Mouse (Mus musculus) heart, postnatal 4 days (tissue): ENCODE measurements around the gene Kcnk10. TPM values are rescaled to one million over a fixed set of nuclear protein-coding genes. Genes with fewer than 3 reads are reported as not detected.

Experiments used
- DNase-seq: peaks from one replicate; pipeline ENCODE4 v3.0.0; 2021
- total RNA-seq, 2 experiments: library from RNA; stranded (reverse); gene quantifications; 2 replicates each; pipeline ENCODE4 v1.2.3; 2021

Gene Kcnk10
- total RNA-seq, 2 experiments from 2014 or later: not detected

DNA sequence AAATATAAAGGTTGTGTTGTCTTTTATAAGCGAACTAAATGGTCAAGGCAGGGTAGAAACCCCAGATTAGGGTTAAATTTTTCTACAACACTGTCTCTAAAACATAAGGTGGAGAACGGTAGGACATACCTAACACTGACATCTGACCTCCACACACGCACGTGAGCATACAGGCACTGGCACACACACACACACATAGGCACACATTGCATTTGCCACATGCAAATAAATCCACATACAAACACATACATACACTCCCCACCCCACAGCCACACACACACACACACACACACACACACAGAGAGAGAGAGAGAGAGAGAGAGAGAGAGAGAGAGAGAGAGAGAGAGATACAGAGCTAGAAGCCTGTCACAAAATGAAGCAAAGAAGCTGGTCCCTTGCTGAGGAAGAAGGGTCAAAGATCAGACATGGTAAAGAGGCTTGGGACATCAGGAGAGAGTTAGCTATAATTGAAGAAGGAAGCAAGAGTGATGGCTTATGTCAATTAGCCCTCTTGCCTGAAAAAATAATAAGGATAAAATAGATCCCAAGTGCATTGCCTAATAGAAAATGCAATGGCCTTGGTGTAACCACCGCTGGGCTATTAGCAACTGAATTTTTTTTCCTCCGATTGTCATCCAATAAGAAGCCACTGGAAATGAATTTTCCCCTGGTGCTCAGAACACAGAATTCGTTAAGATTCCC, 58.1 kb downstream of the Kcnk10 start:
- DNase-seq: no peak

- DNase-seq: no peak
These were observed 72.5 kb downstream of the Kcnk10 start for GRCm38 (mm10) chr12:98505601-98506000.

DNA sequence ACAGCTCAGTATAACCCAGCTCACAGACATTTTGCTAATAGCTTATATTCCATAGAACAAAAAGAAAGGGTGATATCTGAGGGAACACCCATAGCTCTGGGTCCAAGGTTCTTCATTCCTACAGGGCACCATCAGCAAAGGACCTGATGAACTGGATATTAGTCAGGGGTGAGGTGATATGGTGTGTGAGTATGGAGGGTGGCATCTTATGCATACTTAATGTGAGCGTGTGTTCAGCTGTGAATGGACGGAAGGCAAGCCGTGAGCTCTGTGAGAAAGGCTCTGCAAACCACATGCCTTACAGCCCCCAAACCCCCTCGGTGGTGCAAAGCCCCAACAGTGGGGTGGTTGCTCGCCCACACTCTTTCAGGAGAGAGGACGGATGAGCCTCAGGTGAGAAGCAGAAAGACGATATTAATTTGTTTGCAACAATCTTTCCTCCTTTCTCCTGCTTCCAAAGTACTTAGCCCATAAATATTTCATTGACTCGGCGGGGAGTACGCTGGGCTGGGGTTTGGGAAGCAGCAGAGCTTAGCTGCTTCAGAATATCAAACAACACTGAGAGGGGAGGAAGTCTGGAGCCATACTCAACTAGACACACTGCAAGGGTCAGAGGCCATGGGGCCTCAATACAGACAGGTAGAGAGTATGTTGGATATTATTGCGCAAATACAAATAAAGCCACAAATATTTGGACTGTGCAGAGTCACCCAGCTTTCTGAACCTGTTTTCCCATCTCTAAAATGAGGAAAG, 76.4 kb downstream of the Kcnk10 start:
- no peak for DNase-seq

GRCm38 (mm10) chr12:98501045-98501444, 77.1 kb downstream of the Kcnk10 start:
- DNase-seq: no peak

DNA sequence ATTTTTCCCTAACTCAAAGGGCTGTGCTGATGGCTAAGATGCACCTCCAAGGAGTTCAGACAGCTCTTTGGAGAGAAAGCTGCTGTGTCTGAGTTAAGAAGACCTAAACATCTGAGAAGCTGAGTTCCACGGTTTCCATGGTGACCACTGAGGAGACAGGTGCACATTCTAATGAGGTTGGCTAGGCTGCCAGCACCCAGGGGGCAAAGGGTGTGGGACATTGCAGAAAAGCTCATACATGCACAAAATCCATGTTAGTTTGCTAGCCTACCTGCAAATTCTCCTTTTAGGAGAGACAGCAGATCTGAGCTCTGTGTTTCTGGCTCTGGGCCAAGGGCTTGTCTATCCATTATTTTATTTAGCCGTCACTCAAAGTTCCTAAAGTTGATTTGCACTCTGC, 96.7 kb downstream of the Kcnk10 start:
- no peak for DNase-seq

DNA sequence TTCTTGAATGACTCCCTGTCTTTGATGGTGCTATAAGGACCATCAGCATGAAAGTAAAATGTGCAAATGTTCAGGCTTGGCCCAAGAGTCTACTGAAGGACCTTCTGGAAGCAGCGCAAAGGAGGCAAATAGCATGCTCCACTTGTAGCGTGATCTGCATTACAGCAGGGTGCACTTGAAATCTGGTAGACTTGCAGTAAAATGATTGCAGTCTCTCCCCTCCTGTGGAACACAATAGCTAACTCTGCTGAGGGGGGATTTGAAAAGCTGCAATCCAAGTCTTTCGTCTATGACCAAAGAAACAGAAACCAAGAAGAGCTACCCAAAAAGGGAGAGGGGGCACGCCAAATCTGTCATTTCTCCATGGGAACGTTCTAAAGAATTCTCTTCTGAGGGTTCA, 97.1 kb downstream of the Kcnk10 start:
- DNase-seq: no peak

DNA sequence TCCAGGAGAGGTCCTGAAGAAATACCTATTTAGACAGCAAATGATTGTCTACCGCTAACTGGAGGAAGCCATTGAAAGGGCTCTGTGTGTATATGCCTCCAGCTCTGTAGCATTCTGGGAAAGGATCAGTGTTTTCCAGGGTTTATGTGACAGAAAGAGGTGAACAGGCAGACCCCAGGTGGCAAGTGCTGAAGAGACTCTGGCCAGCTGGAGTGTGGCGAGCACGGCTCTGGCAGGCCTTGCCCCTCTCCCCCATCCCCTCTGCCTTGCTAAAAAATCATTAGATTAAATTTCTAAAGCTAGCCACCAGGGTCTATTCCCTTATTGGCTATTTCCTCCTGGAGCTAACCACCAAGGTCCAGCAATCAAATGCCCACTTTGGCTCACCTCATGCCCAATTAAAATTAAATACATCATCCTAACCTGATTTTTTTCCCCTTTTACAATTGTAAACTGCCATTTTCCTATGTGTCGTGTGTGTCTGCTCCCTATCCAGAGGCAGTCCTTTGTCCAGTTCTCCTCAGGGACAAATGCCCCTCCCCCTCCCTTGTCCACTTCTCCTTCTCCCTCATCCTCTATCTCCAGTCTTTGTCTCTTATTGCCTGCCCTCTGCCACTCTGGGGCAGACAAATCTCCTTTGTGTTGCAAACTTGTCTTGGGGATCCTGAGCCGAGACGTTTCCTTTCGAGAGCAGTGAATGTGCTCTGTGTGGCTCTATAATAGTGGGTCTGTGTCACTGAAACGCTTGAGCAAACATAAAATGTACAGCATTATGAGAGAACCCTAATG, 100.2 kb downstream of the Kcnk10 start:
- DNase-seq: no peak

DNA sequence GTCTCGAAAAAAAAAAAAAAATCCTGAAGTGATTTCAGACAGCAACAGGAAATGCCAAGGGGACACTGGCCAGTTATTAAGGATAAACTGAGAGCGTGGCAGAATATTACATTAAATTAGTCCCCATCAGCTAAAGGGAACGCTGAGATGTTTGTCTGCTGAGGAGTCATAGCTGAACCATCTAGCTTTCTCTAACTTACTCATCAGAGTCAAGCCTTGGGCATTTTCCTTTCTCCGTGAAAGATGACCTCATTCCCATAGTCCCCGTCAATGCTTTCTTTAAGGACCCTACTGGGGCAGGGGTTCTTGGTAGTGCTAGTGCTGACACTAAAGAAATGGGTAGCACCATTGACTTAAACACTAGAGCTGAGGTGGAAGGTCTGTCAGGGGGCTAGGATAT, 106.9 kb downstream of the Kcnk10 start:
- no peak for DNase-seq

DNA sequence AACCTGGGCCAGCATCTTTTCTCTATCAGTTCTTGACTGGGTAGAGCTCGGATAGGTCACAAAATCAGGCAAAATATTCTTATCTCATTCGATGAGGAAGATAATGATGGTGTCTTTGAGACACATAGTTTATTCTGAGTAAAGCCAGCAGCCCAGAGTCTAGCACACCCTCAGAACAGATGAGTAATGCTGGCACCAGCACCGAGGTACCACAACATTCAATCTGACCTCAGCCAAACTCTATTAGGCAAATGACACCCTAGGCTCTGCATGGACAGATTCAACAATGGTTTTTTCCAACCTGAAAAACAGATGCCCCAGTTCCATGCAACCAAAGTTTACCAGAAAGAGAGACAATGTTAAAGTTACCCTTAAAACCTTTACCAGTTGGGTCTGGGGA, 108.0 kb downstream of the Kcnk10 start:
- DNase-seq: no peak

DNA sequence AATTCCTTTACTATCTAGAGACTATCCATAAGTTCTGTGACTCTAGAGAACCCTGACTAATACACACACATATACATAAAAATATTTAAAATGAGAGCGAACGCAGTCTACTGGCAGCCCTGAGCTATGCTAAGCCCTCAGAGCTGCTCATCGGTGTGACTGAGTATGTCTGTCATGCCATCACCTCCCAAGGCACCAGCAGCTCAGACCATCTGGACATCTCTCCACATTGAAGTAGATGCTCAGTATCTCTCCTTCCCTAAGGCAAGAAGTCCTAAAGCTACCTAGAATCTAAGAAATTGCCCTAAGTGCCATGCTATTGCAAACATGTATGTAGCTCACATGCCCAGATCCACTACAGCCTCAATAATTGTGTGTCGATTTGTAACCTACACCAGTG, 110.3 kb downstream of the Kcnk10 start:
- no peak for DNase-seq

DNA sequence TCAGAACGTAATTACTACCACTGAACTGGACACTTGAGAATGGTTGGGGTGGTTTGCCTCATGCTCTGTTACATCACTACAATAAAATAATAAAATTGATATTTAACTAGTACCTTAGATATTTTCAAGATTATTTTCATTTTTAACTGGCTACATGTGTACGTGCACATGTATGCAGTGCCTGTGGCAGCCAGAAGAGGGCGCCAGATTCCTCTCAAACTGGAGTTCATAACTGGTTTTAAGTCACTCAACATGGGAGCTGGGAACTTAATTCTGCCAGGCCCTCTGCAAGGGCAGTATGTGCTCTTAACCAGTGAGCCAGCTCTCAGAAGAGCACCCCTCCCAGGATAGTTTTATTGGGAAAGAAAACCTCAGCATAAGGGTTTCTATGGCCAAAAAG, 118.2 kb downstream of the Kcnk10 start:
- peak; percentile 7 for DNase-seq

- DNase-seq: no peak
These were observed 119.2 kb downstream of the Kcnk10 start for GRCm38 (mm10) chr12:98458944-98459343.

GRCm38 (mm10) chr12:98458516-98458915, 119.6 kb downstream of the Kcnk10 start:
- no peak for DNase-seq

DNA sequence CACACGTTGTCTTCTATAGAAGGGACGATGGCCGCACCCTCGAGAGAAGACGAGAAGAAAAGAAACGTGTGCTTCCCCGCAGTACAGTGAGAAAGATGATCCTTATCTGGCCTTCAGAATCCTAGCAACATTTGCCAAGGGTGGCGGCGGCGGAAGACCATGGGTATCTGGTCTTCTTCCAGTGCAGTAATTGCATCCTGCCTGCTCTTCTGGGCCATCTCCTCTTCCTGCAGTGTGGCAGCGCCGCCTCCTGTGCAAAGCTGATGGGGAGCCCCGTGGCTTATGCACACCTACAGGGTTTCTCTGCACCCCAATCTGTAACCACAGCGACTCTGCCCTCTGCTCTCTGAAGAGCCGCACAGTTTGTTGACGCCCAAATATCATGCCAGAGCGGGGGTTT, 124.9 kb downstream of the Kcnk10 start:
- DNase-seq: no peak

DNA sequence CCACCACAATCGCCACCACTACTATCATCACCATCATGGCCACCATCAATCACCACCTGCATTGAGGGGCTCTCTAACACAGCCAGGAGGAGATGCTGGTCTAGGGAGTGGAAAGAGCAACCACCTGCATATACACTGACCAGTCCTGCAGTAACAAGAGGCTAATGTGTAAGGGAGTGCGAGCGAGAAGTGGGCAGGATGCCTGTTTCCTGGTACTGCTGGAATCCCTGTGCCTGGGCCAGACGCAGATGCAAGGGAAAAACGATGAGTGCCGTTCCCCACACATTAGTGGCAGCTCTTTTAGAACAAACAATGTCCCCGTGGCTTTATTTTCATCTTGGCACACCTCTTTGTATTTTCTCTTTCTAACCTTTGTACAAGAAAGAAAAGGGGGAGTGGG, 125.5 kb downstream of the Kcnk10 start:
- DNase-seq: no peak

DNA sequence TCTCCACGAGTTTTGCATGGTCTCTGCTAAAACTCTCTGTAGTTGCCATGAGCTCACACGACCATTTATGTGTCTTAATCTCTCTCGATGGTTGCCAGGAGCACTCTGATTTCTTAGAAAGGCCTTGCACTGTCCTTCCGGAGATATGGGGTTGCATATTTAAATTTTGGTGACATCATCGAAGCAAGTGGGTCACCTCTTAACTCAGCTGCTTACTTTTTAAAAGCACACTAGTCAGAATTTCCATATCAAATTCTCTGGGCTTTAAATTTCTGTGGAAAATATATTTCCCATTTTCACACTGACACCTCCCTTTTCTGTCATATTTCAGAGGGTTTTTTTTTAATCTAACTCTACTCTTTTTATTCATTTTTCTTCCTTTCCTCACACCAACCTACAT, 132.5 kb downstream of the Kcnk10 start:
- no peak for DNase-seq

DNA sequence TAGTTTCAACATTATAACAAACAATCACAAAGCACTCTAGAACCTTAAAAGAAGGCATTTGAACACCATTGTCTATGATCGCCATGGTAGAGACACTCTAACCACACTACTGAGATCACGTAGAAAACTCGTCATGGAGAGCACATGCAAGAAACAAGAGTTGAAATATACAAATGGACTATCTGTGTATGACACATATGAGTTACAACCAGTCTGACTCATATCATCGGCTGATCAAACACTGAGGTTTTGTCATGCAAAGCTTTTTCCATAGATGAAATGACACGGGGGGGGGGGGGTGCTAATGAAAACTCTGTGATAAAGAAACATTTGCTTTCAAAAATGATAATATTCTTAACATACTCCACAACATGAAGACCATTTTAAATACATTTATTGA, 133.2 kb downstream of the Kcnk10 start:
- no peak for DNase-seq

DNA sequence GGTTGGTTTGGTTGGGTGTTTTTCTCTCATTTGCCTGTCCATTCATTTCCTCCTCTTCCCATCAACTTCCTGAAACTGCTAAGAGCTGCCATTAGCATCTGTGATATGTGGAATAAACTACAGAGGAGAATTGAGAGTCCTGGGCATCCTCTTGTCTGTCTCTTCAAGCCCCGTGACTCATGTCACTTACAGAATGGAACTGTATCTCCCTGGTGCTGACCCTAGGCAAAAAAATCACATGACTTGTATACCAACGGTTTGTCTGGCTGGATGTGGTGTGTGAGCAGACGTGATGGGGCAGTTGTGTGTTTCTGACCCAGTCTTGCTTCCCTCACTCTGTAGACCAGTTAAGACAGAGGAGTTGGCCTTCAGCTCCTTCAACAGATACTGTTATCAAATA, 134.4 kb downstream of the Kcnk10 start:
- no peak for DNase-seq

GRCm38 (mm10) chr12:98438080-98438479, 140.0 kb downstream of the Kcnk10 start:
- no peak for DNase-seq

DNA sequence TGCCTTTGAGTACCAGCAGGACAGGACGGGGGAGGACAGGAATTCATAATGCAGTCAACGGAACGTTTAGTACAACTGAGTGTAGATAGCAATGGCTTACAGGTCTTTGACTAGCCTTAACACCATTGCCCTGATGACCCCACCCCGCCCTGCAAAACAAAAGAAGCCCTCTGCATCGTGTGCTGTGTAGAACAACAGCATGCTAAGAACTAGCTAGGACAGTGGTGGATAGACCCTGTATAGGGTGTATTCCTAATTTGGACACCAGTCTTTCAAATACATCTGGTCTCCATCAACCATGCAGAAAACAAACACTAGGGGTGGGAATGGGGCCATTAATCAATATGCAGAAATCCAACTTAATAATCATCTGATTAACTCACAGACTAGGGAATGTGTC, 147.4 kb downstream of the Kcnk10 start:
- no peak for DNase-seq

DNA sequence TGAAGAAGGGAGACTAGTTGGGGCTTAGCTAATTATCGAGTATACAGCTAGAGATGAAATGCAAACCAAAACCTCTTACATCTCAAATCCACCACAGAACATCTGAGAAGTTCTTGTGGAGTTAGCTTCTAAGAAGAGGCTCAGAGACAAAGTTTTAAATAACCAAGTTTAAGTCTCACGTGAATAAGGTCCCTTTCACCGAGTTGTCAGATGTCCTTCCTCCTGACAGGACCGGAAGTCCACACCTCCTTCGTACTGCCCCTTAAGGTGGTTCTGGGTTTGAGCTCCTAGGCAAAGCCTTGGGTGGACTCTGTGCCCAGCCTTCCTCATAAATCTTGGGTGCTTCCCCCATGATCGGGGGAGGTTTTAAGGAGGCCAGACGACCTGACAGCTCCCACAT, 156.8 kb downstream of the Kcnk10 start:
- DNase-seq: no peak

GRCm38 (mm10) chr12:98419849-98420248, 158.3 kb downstream of the Kcnk10 start:
- DNase-seq: no peak

- no peak for DNase-seq
These were observed 168.5 kb downstream of the Kcnk10 start for GRCm38 (mm10) chr12:98409580-98409979.

DNA sequence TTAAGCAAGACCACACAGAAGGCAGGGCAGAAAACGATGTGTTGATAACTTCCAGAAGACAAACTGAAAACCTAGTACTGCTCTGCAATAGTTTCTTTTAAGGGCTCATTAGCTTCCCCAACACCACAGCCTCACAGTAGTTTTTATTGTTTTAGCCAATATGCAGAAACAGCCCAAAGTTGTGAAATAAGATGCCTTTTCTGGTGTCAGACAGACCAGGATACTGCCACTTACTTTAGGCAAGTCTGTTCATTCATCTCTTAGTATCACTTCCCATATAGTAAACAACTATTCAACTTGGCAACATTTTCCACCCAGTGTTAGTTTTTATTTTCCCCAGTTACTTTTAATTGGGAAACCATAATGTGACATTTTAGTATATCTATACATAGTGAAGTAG, 171.5 kb downstream of the Kcnk10 start:
- no peak for DNase-seq
